Mouse (Mus musculus) testis, adult 2 months (tissue): ENCODE measurements around the gene Mgst3. TPM values are rescaled to one million over a fixed set of nuclear protein-coding genes. Genes with fewer than 3 reads are reported as not detected.

ENCODE experiments used
- H3K27ac ChIP-seq: fragments of 200-500 bp; 2 replicates; pipeline ENCODE4 v1.5.1; 2012; ENCODE audit warnings: low read depth, low read length; ENCODE audit not compliant: control insufficient read depth, insufficient read depth
- H3K27me3 ChIP-seq: fragments of 200-500 bp; 2 replicates; pipeline ENCODE4 v1.6.1; 2012; ENCODE audit warnings: mild to moderate bottlenecking, low read length, moderate library complexity; ENCODE audit not compliant: control insufficient read depth, insufficient read depth
- H3K36me3 ChIP-seq: fragments of 200-500 bp; 2 replicates; pipeline ENCODE4 v1.6.1; 2012; ENCODE audit warnings: mild to moderate bottlenecking, low read length; ENCODE audit not compliant: control insufficient read depth, insufficient read depth
- H3K4me1 ChIP-seq: fragments of 200-500 bp; 2 replicates; pipeline ENCODE4 v1.6.1; 2012; ENCODE audit warnings: low read length; ENCODE audit not compliant: control insufficient read depth, insufficient read depth
- H3K4me3 ChIP-seq: fragments of 200-500 bp; 2 replicates; pipeline ENCODE4 v1.5.1; 2012; ENCODE audit warnings: low read depth, mild to moderate bottlenecking, low read length, moderate library complexity, mixed read lengths; ENCODE audit not compliant: control insufficient read depth
- CTCF ChIP-seq: fragments of 200-500 bp; IDR thresholded peaks from 2 replicates; pipeline ENCODE4 v1.5.1; 2012; ENCODE audit warnings: low read depth, mild to moderate bottlenecking, inconsistent platforms, low read length, moderate library complexity; ENCODE audit not compliant: control insufficient read depth, insufficient read depth, insufficient replicate concordance
- POLR2A ChIP-seq: fragments of 200-500 bp; IDR thresholded peaks from 2 replicates; pipeline ENCODE4 v1.6.1; 2012; ENCODE audit warnings: low read depth, mild to moderate bottlenecking, inconsistent platforms, low read length, moderate library complexity; ENCODE audit not compliant: control insufficient read depth
- polyA plus RNA-seq: library from polyadenylated mRNA; depleted of rRNA; stranded (reverse); fragments of >200 nt; gene quantifications from 2 replicates; pipeline ENCODE4 v1.2.3, GENCODE M21; 2012; rRNA removed

The Mgst3 gene
- polyA plus RNA-seq, 1 experiment = 18.9 TPM

- no peak for TF ChIP-seq POLR2A
- TF ChIP-seq CTCF = no peak
- H3K4me3 ChIP-seq = no peak overlapping the region
- H3K27ac ChIP-seq = no peak overlapping the region
- H3K4me1 ChIP-seq = no peaks in the 10 kb centered on the region
- H3K27me3 ChIP-seq = no peaks in the 10 kb centered on the region
- H3K36me3 ChIP-seq = peaks cover 1% of the 10 kb centered on the region; the same call in 1 of the 2 replicates
These were observed 64.9 kb downstream of the Mgst3 start for GRCm38 (mm10) chr1:167328776-167329175.

Other genes starting within 250 kb of the Mgst3 start
- gene Uck2, start 108.5 kb downstream of the Mgst3 start, polyA plus RNA-seq = 160 and 161 TPM in 2 replicates
- gene Tmco1, start 85.5 kb downstream of the Mgst3 start, polyA plus RNA-seq = 27.7 and 34.0 TPM in 2 replicates
- 30.8 and 33.6 TPM in 2 replicates for gene Aldh9a1, start 43.9 kb downstream of the Mgst3 start, polyA plus RNA-seq
- 60.6 and 74.8 TPM in 2 replicates for gene Lrrc52, start 72.9 kb upstream of the Mgst3 start, polyA plus RNA-seq
- 1.2 and 1.8 TPM in 2 replicates for gene Rxrg, start 204.5 kb upstream of the Mgst3 start, polyA plus RNA-seq